Mouse (Mus musculus): ENCODE data around the gene Crygb.

- no peak for TF ChIP-seq CTCF (conservative IDR thresholded peaks at IDR 0.05; ENCODE audit: insufficient read depth, insufficient read length, low read depth, low read length)
- no peak for TF ChIP-seq POLR2A (IDR thresholded peaks at IDR 0.05; ENCODE audit: low read depth, low read length)
Observed at GRCm38 (mm10) chr1:65041837-65042236, 40.3 kb downstream of the Crygb start.
